Mouse (Mus musculus): ENCODE measurements around the gene Prss30. TPM values are rescaled to one million over a fixed set of nuclear protein-coding genes. Genes with fewer than 3 reads are reported as not detected.
"Not testable (repeated sequence)": the region's sequence is repeated elsewhere in the genome, so short reads cannot be mapped to it uniquely, and the experiment has no call there.

Gene Prss30
- polyA plus RNA-seq, 1 experiment from 2014 or later = not detected

- not testable (repeated sequence) for H3K36me3 ChIP-seq (ENCODE audit: poor library complexity, severe bottlenecking); H3K9me3 ChIP-seq (replicated peaks); H3K27me3 ChIP-seq; H3K4me2 ChIP-seq; H3K4me1 ChIP-seq; ATAC-seq; H3K9ac ChIP-seq; H3K27ac ChIP-seq; H3K4me3 ChIP-seq
- WGBS = 82% methylated on average over 4 of the region's 4 CpGs
These were observed 32.9 kb downstream of the Prss30 start for GRCm38 (mm10) chr17:23947486-23947885.

DNA sequence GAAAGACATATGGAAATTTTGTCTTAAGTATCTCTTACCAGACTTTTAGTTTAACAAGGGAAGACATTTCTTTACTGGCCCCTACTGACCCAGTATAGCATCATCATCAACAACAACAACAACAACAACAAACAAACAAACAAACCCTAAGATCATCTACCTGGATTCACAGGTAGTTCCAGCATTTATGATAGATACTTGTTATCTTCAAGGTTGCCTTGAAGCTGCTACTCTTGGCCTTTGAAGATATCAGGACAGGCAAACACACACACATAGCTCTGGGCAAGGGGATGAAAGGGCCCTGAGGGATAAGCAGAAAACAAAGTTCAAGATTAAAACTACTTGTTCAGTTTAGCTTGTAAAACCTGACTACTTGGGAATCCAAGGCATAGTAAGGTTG lies 39.0 kb downstream of the Prss30 start, which contains the start of gene Sbp:
Gene Sbp (plus strand): TSS at position 301 of the 400 bp plus-strand sequence.
- no peak within 1 kb of the TSS for H3K4me2 ChIP-seq
- H3K27me3 ChIP-seq = no peaks in the 10 kb centered on the region
- no peak within 1 kb of the TSS for H3K4me3 ChIP-seq
- no peaks in the 10 kb centered on the region for H3K36me3 ChIP-seq (ENCODE audit: poor library complexity, severe bottlenecking)
- no peak within 1 kb of the TSS for H3K27ac ChIP-seq
- no peak within 1 kb of the TSS for H3K9ac ChIP-seq
- H3K9me3 ChIP-seq (replicated peaks) = no peaks in the 10 kb centered on the region
- no peak for ATAC-seq
- no peaks in the 10 kb centered on the region for H3K4me1 ChIP-seq

- 91% methylated on average over 5 of the region's 5 CpGs for whole genome bisulfite sequencing
- ATAC-seq = no peak
These were observed 49.2 kb downstream of the Prss30 start for GRCm38 (mm10) chr17:23931157-23931556.

DNA sequence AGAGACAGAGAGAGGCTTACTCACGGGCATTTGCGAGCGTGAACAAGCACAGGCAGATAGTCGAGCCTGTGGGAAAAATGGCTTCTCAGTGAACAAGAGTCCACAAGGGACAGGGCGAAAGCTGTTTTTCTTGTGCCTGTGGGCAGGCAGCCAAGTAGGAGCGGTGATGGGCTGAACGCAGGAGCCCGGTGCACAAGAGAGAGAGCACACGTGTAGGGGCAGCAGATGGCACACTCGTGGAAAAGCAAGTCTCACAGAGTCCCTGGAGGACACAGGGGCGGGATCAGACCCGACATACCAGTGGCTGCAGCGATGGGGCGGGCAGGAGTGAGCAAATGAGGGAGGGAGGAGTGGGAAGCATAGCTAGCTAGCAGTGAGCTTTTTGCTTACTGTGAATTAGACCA lies 55.3 kb downstream of the Prss30 start:
- no peaks in the 10 kb centered on the region for H3K36me3 ChIP-seq (ENCODE audit: poor library complexity, severe bottlenecking)
- H3K4me1 ChIP-seq = peaks cover 6% of the 10 kb centered on the region
- H3K9ac ChIP-seq = peak overlapping the region; percentile 69
- no peaks in the 10 kb centered on the region for H3K27me3 ChIP-seq
- ATAC-seq = peak; percentile 85
- H3K4me3 ChIP-seq = peak overlapping the region; percentile 56
- H3K27ac ChIP-seq = peak overlapping the region; percentile 93
- peak overlapping the region; percentile 78 for H3K4me2 ChIP-seq
- 1% methylated on average over 14 of the region's 14 CpGs for WGBS
- H3K9me3 ChIP-seq (replicated peaks) = no peaks in the 10 kb centered on the region

More at GRCm38 (mm10) chr17:23931157-23931556, 49.2 kb downstream of the Prss30 start:
- Histone ChIP-seq H3K9ac (no peak overlapping the region), H3K27me3 (no peaks in the 10 kb centered on the region), H3K27ac (no peak overlapping the region), H3K4me3 (no peak overlapping the region), H3K36me3 (ENCODE audit: poor library complexity, severe bottlenecking) (no peaks in the 10 kb centered on the region), H3K4me2 (no peak overlapping the region), H3K4me1 (no peaks in the 10 kb centered on the region), H3K9me3 (replicated peaks) (no peaks in the 10 kb centered on the region)

GRCm38 (mm10) chr17:23924531-23925007 lies 55.8 kb downstream of the Prss30 start:
- under 1% methylated on average over 29 of the region's 29 CpGs for WGBS
- Histone ChIP-seq H3K4me3 (peak overlapping the region; percentile 56), H3K9me3 (replicated peaks) (no peaks in the 10 kb centered on the region), H3K4me2 (peak overlapping the region; percentile 78), H3K36me3 (ENCODE audit: poor library complexity, severe bottlenecking) (no peaks in the 10 kb centered on the region), H3K4me1 (peaks cover 6% of the 10 kb centered on the region), H3K27me3 (no peaks in the 10 kb centered on the region), H3K9ac (peak overlapping the region; percentile 69), H3K27ac (peak overlapping the region; percentile 93)
- peak; percentile 98 for ATAC-seq

Small RNA genes lying within 50 kb of the gene (microRNA-seq; reads per million reads assigned to microRNA genes)
- not detected for gene Gm27700

Other genes with a start within 250 kb of the Prss30 start
- 29.8 and 32.7 TPM in 2 replicates for gene Paqr4, start 239.7 kb downstream of the Prss30 start, polyA plus RNA-seq (2015; fragmentation: Nextera tagmentation; extraction: Ambion mirVana)
- 0.24 and 0.37 TPM in 2 replicates for gene Kremen2, start 234.7 kb downstream of the Prss30 start, polyA plus RNA-seq (2015; fragmentation: Nextera tagmentation; extraction: Ambion mirVana)
- 165 and 176 TPM in 2 replicates for gene Flywch1, start 209.0 kb downstream of the Prss30 start, polyA plus RNA-seq (2015; fragmentation: Nextera tagmentation; extraction: Ambion mirVana)
- 34.3 and 40.1 TPM in 2 replicates for gene Flywch2, start 194.5 kb downstream of the Prss30 start, polyA plus RNA-seq (2015; fragmentation: Nextera tagmentation; extraction: Ambion mirVana)
- gene Srrm2, start 190.0 kb downstream of the Prss30 start, polyA plus RNA-seq (2015; fragmentation: Nextera tagmentation; extraction: Ambion mirVana) = 605 and 611 TPM in 2 replicates
- gene Elob, start 151.4 kb downstream of the Prss30 start, polyA plus RNA-seq (2015; fragmentation: Nextera tagmentation; extraction: Ambion mirVana) = 1,249 and 1,327 TPM in 2 replicates
- gene Prss33, start 144.5 kb downstream of the Prss30 start, polyA plus RNA-seq (2015; fragmentation: Nextera tagmentation; extraction: Ambion mirVana) = not detected in 2 replicates
- gene Prss32, start 136.7 kb downstream of the Prss30 start, polyA plus RNA-seq (2015; fragmentation: Nextera tagmentation; extraction: Ambion mirVana) = not detected in 2 replicates
- 1.2 and 1.3 TPM in 2 replicates for gene Prss41, start 136.4 kb downstream of the Prss30 start, polyA plus RNA-seq (2015; fragmentation: Nextera tagmentation; extraction: Ambion mirVana)
- gene Prss21, start 112.5 kb downstream of the Prss30 start, polyA plus RNA-seq (2015; fragmentation: Nextera tagmentation; extraction: Ambion mirVana) = not detected in 2 replicates
- not detected in 2 replicates for gene Dcpp1, start 99.7 kb downstream of the Prss30 start, polyA plus RNA-seq (2015; fragmentation: Nextera tagmentation; extraction: Ambion mirVana)
- gene Dcpp2, start 99.7 kb downstream of the Prss30 start, polyA plus RNA-seq (2015; fragmentation: Nextera tagmentation; extraction: Ambion mirVana) = not detected in 2 replicates
- not detected in 2 replicates for gene Dcpp3, start 63.1 kb downstream of the Prss30 start, polyA plus RNA-seq (2015; fragmentation: Nextera tagmentation; extraction: Ambion mirVana)
- not detected in 2 replicates for gene Sbp, start 38.9 kb downstream of the Prss30 start, polyA plus RNA-seq (2015; fragmentation: Nextera tagmentation; extraction: Ambion mirVana)
- gene Sbpl, start 25.3 kb downstream of the Prss30 start, polyA plus RNA-seq (2015; fragmentation: Nextera tagmentation; extraction: Ambion mirVana) = not detected in 2 replicates
- not detected in 2 replicates for gene Prss22, start 17.5 kb upstream of the Prss30 start, polyA plus RNA-seq (2015; fragmentation: Nextera tagmentation; extraction: Ambion mirVana)
- 0.19 and 0.26 TPM in 2 replicates for gene Prss27, start 57.6 kb upstream of the Prss30 start, polyA plus RNA-seq (2015; fragmentation: Nextera tagmentation; extraction: Ambion mirVana)
- 85.4 and 88.6 TPM in 2 replicates for gene Kctd5, start 92.9 kb upstream of the Prss30 start, polyA plus RNA-seq (2015; fragmentation: Nextera tagmentation; extraction: Ambion mirVana)
- 49.7 and 54.1 TPM in 2 replicates for gene Pdpk1, start 170.4 kb upstream of the Prss30 start, polyA plus RNA-seq (2015; fragmentation: Nextera tagmentation; extraction: Ambion mirVana)
- 30.1 and 31.8 TPM in 2 replicates for gene Amdhd2, start 183.2 kb upstream of the Prss30 start, polyA plus RNA-seq (2015; fragmentation: Nextera tagmentation; extraction: Ambion mirVana)
- gene Atp6v0c, start 189.1 kb upstream of the Prss30 start, polyA plus RNA-seq (2015; fragmentation: Nextera tagmentation; extraction: Ambion mirVana) = 602 and 648 TPM in 2 replicates
- gene Tbc1d24, start 225.0 kb upstream of the Prss30 start, polyA plus RNA-seq (2015; fragmentation: Nextera tagmentation; extraction: Ambion mirVana) = 10.6 and 12.2 TPM in 2 replicates
- 2.4 and 2.9 TPM in 2 replicates for gene Ntn3, start 229.0 kb upstream of the Prss30 start, polyA plus RNA-seq (2015; fragmentation: Nextera tagmentation; extraction: Ambion mirVana)
- 14.8 and 15.4 TPM in 2 replicates for gene Tedc2, start 240.3 kb upstream of the Prss30 start, polyA plus RNA-seq (2015; fragmentation: Nextera tagmentation; extraction: Ambion mirVana)